Mouse (Mus musculus) limb, embryonic 14.5 days (tissue): ENCODE measurements around the gene Gbgt1. TPM values are rescaled to one million over a fixed set of nuclear protein-coding genes. Genes with fewer than 3 reads are reported as not detected.

ENCODE experiments used
- ATAC-seq: fragments of 200-750 bp; cut with Nextera tagmentation; 2 replicates; pipeline ENCODE4 v1.8.0; 2017; ENCODE audit warnings: low read depth, moderate number of reproducible peaks, moderate TSS enrichment; ENCODE audit not compliant: low FRiP score
- DNase-seq: peaks from one replicate; pipeline ENCODE4 v3.0.0-alpha.2; 2015; ENCODE audit warnings: low spot score
- H3K27ac ChIP-seq: fragments of 300-500 bp; sonication (generic); replicated peaks from 2 replicates; pipeline ENCODE4 v1.5.1; 2014; ENCODE audit warnings: low read depth, mild to moderate bottlenecking, low read length, moderate library complexity, mixed read lengths
- H3K27me3 ChIP-seq: fragments of 300-500 bp; sonication (generic); 2 replicates; pipeline ENCODE4 v1.6.1; 2014; ENCODE audit warnings: low read length, mixed read lengths; ENCODE audit not compliant: control insufficient read depth, insufficient read depth
- H3K36me3 ChIP-seq: fragments of 300-500 bp; sonication (generic); 2 replicates; pipeline ENCODE4 v1.6.1; 2014; ENCODE audit warnings: mild to moderate bottlenecking, low read length, moderate library complexity, mixed read lengths; ENCODE audit not compliant: control insufficient read depth, insufficient read depth
- H3K4me1 ChIP-seq: fragments of 300-500 bp; sonication (generic); 2 replicates; pipeline ENCODE4 v1.6.1; 2014; ENCODE audit warnings: antibody characterized with exemption, low read length, mixed read lengths; ENCODE audit not compliant: control insufficient read depth, insufficient read depth
- H3K4me2 ChIP-seq: fragments of 300-500 bp; sonication (generic); replicated peaks from 2 replicates; pipeline ENCODE4 v1.6.1; 2014; ENCODE audit warnings: low read depth, mild to moderate bottlenecking, low read length, moderate library complexity; ENCODE audit not compliant: severe bottlenecking
- H3K4me3 ChIP-seq: fragments of 300-500 bp; sonication (generic); replicated peaks from 2 replicates; pipeline ENCODE4 v1.5.1; 2014; ENCODE audit warnings: low read length
- H3K9ac ChIP-seq: fragments of 300-500 bp; sonication (generic); 2 replicates; pipeline ENCODE4 v1.6.1; 2014; ENCODE audit warnings: mild to moderate bottlenecking, low read depth, low read length, moderate library complexity; ENCODE audit not compliant: severe bottlenecking
- H3K9me3 ChIP-seq: fragments of 300-500 bp; sonication (generic); 2 replicates; pipeline ENCODE4 v1.6.1; 2016; ENCODE audit warnings: low read length; ENCODE audit not compliant: control insufficient read depth
- POLR2A ChIP-seq: fragments of 200-500 bp; IDR thresholded peaks from 2 replicates; pipeline ENCODE4 v1.8.0; 2012; ENCODE audit warnings: inconsistent platforms, mild to moderate bottlenecking, moderate library complexity, borderline replicate concordance; ENCODE audit not compliant: insufficient read depth, insufficient read length; ENCODE audit errors: extremely low read depth
- WGBS: fragments of 180-500 bp; shearing (Covaris S2); extraction: QIAGEN DNeasy Blood & Tissue Kit; methylation state at CpG from one replicate; pipeline ENCODE4 v1.1.7; 2014; 5-methylcytosine and 5-hydroxymethylcytosine counted together
- polyA plus RNA-seq, 2 experiments: library from polyadenylated mRNA; depleted of rRNA in 1 of 2; stranded (reverse) in 1 of 2; unstranded in 1 of 2; fragments of >200 nt; fragmentation: Nextera tagmentation in 1 of 2; extraction: Ambion mirVana in 1 of 2; gene quantifications; 2 replicates each; pipeline versions ENCODE4 v1.2.1 to v1.2.3; 2012 to 2014

The Gbgt1 gene
- 2.1 and 3.3 TPM in 2 replicates for polyA plus RNA-seq (2012; rRNA removed)
- polyA plus RNA-seq (2014; fragmentation: Nextera tagmentation; extraction: Ambion mirVana): 1.0 and 1.4 TPM in 2 replicates

- Histone ChIP-seq H3K9ac (no peak within 1 kb of the TSS), H3K4me3 (no peak within 1 kb of the TSS), H3K4me2 (no peak within 1 kb of the TSS), H3K36me3 (no peaks in the 10 kb centered on the region), H3K27me3 (no peaks in the 10 kb centered on the region), H3K9me3 (no peaks in the 10 kb centered on the region), H3K4me1 (no peaks in the 10 kb centered on the region), H3K27ac (peak within 1 kb of the TSS; percentile 45)
- DNase-seq: no peak
- ATAC-seq: no peak
- TF ChIP-seq POLR2A: no peak
- WGBS: 84% methylated on average over 5 of the region's 5 CpGs
Measured at GRCm38 (mm10) chr2:28496671-28497070, at the start of gene Gbgt1. TSS of gene Gbgt1 (plus strand) at chr2:28496891.

- H3K4me2 ChIP-seq: peak overlapping the region; percentile 94
- peak overlapping the region; percentile 76 for H3K4me3 ChIP-seq
- no peak for DNase-seq
- 0 out of 2 replicates have a peak, but pooled peaks have one; percentile 20 for ATAC-seq
- WGBS: 11% methylated on average over 11 of the region's 11 CpGs
- peaks cover 25% of the 10 kb centered on the region for H3K36me3 ChIP-seq
- no peak for TF ChIP-seq POLR2A
- H3K27me3 ChIP-seq: no peaks in the 10 kb centered on the region
- peak overlapping the region; percentile 82 for H3K9ac ChIP-seq
- peaks cover 4% of the 10 kb centered on the region; the same call in 1 of the 2 replicates for H3K4me1 ChIP-seq
- peak overlapping the region; percentile 71 for H3K27ac ChIP-seq
- H3K9me3 ChIP-seq: no peaks in the 10 kb centered on the region
Measured at GRCm38 (mm10) chr2:28447315-28447670, 49.4 kb upstream of the Gbgt1 start.

GRCm38 (mm10) chr2:28451663-28452062, 45.0 kb upstream of the Gbgt1 start:
- peaks cover 42% of the 10 kb centered on the region for H3K36me3 ChIP-seq
- no peak for DNase-seq
- H3K4me1 ChIP-seq: peaks cover 4% of the 10 kb centered on the region; the same call in 1 of the 2 replicates
- H3K27ac ChIP-seq: no peak overlapping the region
- no peak for TF ChIP-seq POLR2A
- H3K27me3 ChIP-seq: no peaks in the 10 kb centered on the region
- H3K4me2 ChIP-seq: no peak overlapping the region
- 89% methylated on average over 11 of the region's 11 CpGs for WGBS
- no peak for ATAC-seq
- H3K9me3 ChIP-seq: no peaks in the 10 kb centered on the region
- no peak overlapping the region for H3K4me3 ChIP-seq
- no peak overlapping the region for H3K9ac ChIP-seq

- ATAC-seq (no peak), DNase-seq (no peak)
- no peaks in the 10 kb centered on the region for H3K27me3 ChIP-seq
- no peaks in the 10 kb centered on the region for H3K9me3 ChIP-seq
- H3K27ac ChIP-seq: no peak overlapping the region
- H3K4me1 ChIP-seq: no peaks in the 10 kb centered on the region
- H3K36me3 ChIP-seq: peaks cover 42% of the 10 kb centered on the region
- 90% methylated on average over 6 of the region's 6 CpGs for WGBS
- no peak overlapping the region for H3K4me2 ChIP-seq
- H3K9ac ChIP-seq: no peak overlapping the region
- no peak for TF ChIP-seq POLR2A
- H3K4me3 ChIP-seq: no peak overlapping the region
Measured at GRCm38 (mm10) chr2:28453539-28453938, 43.2 kb upstream of the Gbgt1 start.

- peaks cover 24% of the 10 kb centered on the region for H3K36me3 ChIP-seq
- no peaks in the 10 kb centered on the region for H3K4me1 ChIP-seq
- no peak overlapping the region for H3K27ac ChIP-seq
- DNase-seq (no peak), ATAC-seq (no peak)
- no peaks in the 10 kb centered on the region for H3K27me3 ChIP-seq
- TF ChIP-seq POLR2A: no peak
- H3K4me2 ChIP-seq: no peak overlapping the region
- 83% methylated on average over 1 of the region's 1 CpGs for WGBS
- H3K4me3 ChIP-seq: no peak overlapping the region
- no peaks in the 10 kb centered on the region for H3K9me3 ChIP-seq
- H3K9ac ChIP-seq: no peak overlapping the region
Measured at GRCm38 (mm10) chr2:28456616-28457015, 40.1 kb upstream of the Gbgt1 start.

GRCm38 (mm10) chr2:28463919-28464318, 32.8 kb upstream of the Gbgt1 start:
- Histone ChIP-seq H3K4me1 (peaks cover 8% of the 10 kb centered on the region), H3K27me3 (no peaks in the 10 kb centered on the region), H3K9ac (no peak overlapping the region), H3K4me3 (no peak overlapping the region), H3K9me3 (no peaks in the 10 kb centered on the region), H3K4me2 (no peak overlapping the region), H3K27ac (no peak overlapping the region), H3K36me3 (peaks cover 3% of the 10 kb centered on the region)
- 51% methylated on average over 3 of the region's 3 CpGs for WGBS
- no peak for ATAC-seq
- TF ChIP-seq POLR2A: no peak
- peak; percentile 24 for DNase-seq
